ENCODE assay signal across 10 mouse cellular contexts in the genomic region with DNA sequence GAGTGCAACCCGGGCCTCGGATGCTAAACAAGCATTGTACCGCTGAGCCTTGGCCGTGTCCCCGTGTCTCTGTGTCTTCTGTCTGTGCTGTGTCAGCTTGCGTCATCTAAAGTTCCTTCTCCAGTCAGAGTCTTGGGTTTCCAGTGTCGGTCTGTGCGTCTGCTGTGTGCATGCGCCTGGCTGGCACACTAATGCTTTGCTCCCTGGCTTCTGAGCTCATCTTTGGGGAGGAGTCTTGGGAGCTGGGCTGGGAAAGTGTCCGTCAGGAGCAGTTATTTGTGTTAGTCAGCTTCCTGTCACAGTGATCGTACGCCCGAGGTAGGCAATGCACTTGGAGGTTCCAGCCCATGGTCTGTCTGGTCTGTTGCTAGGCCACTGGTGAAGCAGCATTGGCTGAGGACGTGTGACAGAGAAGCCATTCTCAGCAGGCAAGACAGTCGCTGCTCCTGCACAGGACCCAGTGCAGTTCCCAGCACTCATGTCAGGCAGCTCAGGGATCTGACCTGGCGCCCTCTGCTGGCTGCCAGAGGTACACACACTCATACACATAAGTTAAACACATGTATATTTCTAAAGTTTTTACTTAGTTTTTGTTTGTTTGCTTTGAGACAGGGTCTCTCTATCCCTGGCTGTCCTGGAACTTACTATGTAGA. TPM values are rescaled to one million over a fixed set of nuclear protein-coding genes. Genes with fewer than 3 reads are reported as not detected.
DNase-seq lines count a peak whose midpoint lies in the region; ATAC-seq and TF ChIP-seq lines count a peak whose summit lies in the region.
"Had no signal": no experiment of that assay in that cellular context is flagged by ENCODE, and none has a peak within 500 bp of the region (broad histone marks: within the 10 kb centered on the region; RNA-seq: fewer than 3 reads in every experiment).

No protein-coding gene starts in this region.

- TF ChIP-seq EP300 in liver, embryonic 14.5 days (IDR thresholded peaks at IDR 0.05; ENCODE audit: low read depth) = no peak

- peak; percentile 40; the same call in 1 of the 2 replicates for ATAC-seq in liver, embryonic 14.5 days (ENCODE audit: insufficient read depth)

- peak; percentile 88 for TF ChIP-seq CTCF in liver, embryonic 14.5 days (IDR thresholded peaks at IDR 0.05; ENCODE audit: low read depth)

- DNase-seq in adrenal gland, postnatal 14 days = peak; percentile 49
- no peak for DNase-seq in adrenal gland, adult 18-20 months (ENCODE audit: low spot score in 2 of 2)
- peak; percentile 39 to 59 for DNase-seq in spleen, postnatal 10 days (ENCODE audit: low spot score in 2 of 2)
- no peak for DNase-seq in spleen, adult 12 weeks (ENCODE audit: low spot score)
- DNase-seq in liver, embryonic 14.5 days (ENCODE audit: low read depth in 3 of 3, low spot score in 3 of 3) = no peak
- DNase-seq in cerebellum, adult 9-10 months = no peak
- DNase-seq in embryo, embryonic 11 days = no peak
- no peak for DNase-seq in layer of hippocampus, postnatal 36 days

- no peak overlapping the region for H3K27ac ChIP-seq in liver, embryonic 14.5 days
- H3K27ac ChIP-seq: heart, embryonic 15.5 days; limb, embryonic 13.5 days had no signal

- H3K36me3 ChIP-seq in liver, embryonic 14.5 days (replicated peaks; ENCODE audit: control insufficient read depth, insufficient read depth, low read depth) = no peaks in the 10 kb centered on the region
- H3K36me3 ChIP-seq: heart, embryonic 15.5 days had no signal

- 60% methylated on average over 16 of the region's 16 CpGs for WGBS in liver, embryonic 14.5 days (ENCODE audit: insufficient replicate concordance)

- peaks cover 0 to 20% of the 10 kb centered on the region in 2 experiments; a peak in 2 of 4 replicates for H3K4me1 ChIP-seq in liver, embryonic 14.5 days (replicated peaks; ENCODE audit: control insufficient read depth in 2 of 2, insufficient read depth in 2 of 2, low read length in 1 of 2)

- H3K27me3 ChIP-seq in liver, embryonic 14.5 days (ENCODE audit: control insufficient read depth, insufficient read depth, low read length) = no peaks in the 10 kb centered on the region
- H3K27me3 ChIP-seq: heart, embryonic 15.5 days; limb, embryonic 13.5 days had no signal

- no peaks in the 10 kb centered on the region for H3K9me3 ChIP-seq in liver, embryonic 14.5 days (ENCODE audit: control insufficient read depth, low read length)
- H3K9me3 ChIP-seq: heart, embryonic 15.5 days; limb, embryonic 13.5 days had no signal

- H3K4me2 ChIP-seq in liver, embryonic 14.5 days (ENCODE audit: low read depth) = no peak overlapping the region
- H3K4me2 ChIP-seq: heart, embryonic 15.5 days; limb, embryonic 13.5 days had no signal

- H3K4me3 ChIP-seq in liver, embryonic 14.5 days (ENCODE audit: insufficient read depth in 1 of 2, low read depth in 2 of 2, low read length in 2 of 2) = no peak overlapping the region
- H3K4me3 ChIP-seq: heart, embryonic 15.5 days; limb, embryonic 13.5 days had no signal

- no peak overlapping the region for H3K9ac ChIP-seq in liver, embryonic 14.5 days (replicated peaks)
- H3K9ac ChIP-seq: heart, embryonic 15.5 days; limb, embryonic 13.5 days had no signal

RNA-seq across cellular contexts. Expression of gene Ppard, which starts 27.5 kb away (rescaled TPM):
- 36.1 and 39.8 TPM in 2 replicates for total RNA-seq in adrenal gland, postnatal 14 days (2021)
- total RNA-seq in adrenal gland, adult 18-20 months (2021) = 10 to 100 TPM; 70.6 to 70.7 TPM
- 5.6 and 6.5 TPM in 2 replicates for polyA plus RNA-seq in liver, embryonic 14.5 days (2012; rRNA removed)
- 0.76 and 0.92 TPM in 2 replicates for polyA plus RNA-seq in liver, embryonic 14.5 days (2014; fragmentation: Nextera tagmentation; extraction: Ambion mirVana)
- total RNA-seq in layer of hippocampus, postnatal 36 days (2021) = 10 to 100 TPM; 22.8 to 30.3 TPM

RNA-seq across cellular contexts. Expression of gene Def6, which starts 52.4 kb away (rescaled TPM):
- total RNA-seq in adrenal gland, postnatal 14 days (2021) = 3.3 and 8.9 TPM in 2 replicates
- total RNA-seq in adrenal gland, adult 18-20 months (2021) = 1 to 10 TPM; 1.2 to 1.3 TPM
- polyA plus RNA-seq in liver, embryonic 14.5 days (2012; rRNA removed) = 6.6 and 10.4 TPM in 2 replicates
- polyA plus RNA-seq in liver, embryonic 14.5 days (2014; fragmentation: Nextera tagmentation; extraction: Ambion mirVana) = 5.5 and 5.7 TPM in 2 replicates
- 1 to 10 TPM; 2.1 to 3.4 TPM for total RNA-seq in layer of hippocampus, postnatal 36 days (2021)

RNA-seq across cellular contexts. Expression of gene Fance, which starts 53.3 kb away (rescaled TPM):
- total RNA-seq in adrenal gland, postnatal 14 days (2021) = 20.5 and 29.6 TPM in 2 replicates
- 10 to 100 TPM; 18.2 to 23.7 TPM for total RNA-seq in adrenal gland, adult 18-20 months (2021)
- 4.5 and 5.5 TPM in 2 replicates for polyA plus RNA-seq in liver, embryonic 14.5 days (2012; rRNA removed)
- 9.4 and 10.4 TPM in 2 replicates for polyA plus RNA-seq in liver, embryonic 14.5 days (2014; fragmentation: Nextera tagmentation; extraction: Ambion mirVana)
- 10 to 100 TPM; 25.2 to 27.9 TPM for total RNA-seq in layer of hippocampus, postnatal 36 days (2021)

Comparison
In these comparisons a context has a peak if more than half of its experiments do, and no peak if none do; other contexts are left out.
1. DNase-seq: peak in adrenal gland, postnatal 14 days (single experiment) and spleen, postnatal 10 days (2 of 2); none in adrenal gland, adult 18-20 months (0 of 2), spleen, adult 12 weeks (single experiment), liver, embryonic 14.5 days (0 of 3), cerebellum, adult 9-10 months (single experiment), embryo, embryonic 11 days (single experiment) and layer of hippocampus, postnatal 36 days (0 of 2).